ENCODE assay signal across 21 mouse cellular contexts in the genomic region with DNA sequence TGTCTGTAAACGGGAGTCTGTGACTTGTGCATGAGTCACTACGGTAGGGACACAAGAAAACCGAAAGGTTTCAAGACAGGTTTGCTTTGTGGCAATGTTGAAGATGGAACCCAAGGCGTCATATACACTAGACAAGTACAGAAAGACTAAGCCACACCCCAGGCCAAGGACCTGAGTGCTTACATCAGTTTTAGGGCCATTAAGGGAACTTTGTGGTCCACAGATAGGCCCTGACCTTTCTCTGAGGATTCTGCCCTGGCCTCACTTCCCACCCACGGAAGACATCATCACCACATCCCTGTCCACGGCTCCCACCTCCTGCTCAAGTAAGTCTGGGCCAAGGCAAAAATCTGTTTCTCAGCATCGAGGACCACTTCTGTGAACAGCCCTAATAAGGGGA. TPM values are rescaled to one million over a fixed set of nuclear protein-coding genes. Genes with fewer than 3 reads are reported as not detected.
DNase-seq lines count a peak whose midpoint lies in the region; ATAC-seq lines count a peak whose summit lies in the region.
"Had no signal": no experiment of that assay in that cellular context is flagged by ENCODE, and none has a peak within 500 bp of the region (broad histone marks: within the 10 kb centered on the region; RNA-seq: fewer than 3 reads in every experiment).

No protein-coding gene starts in this region.

- ATAC-seq in midbrain, embryonic 11.5 days (ENCODE audit: low FRiP score): no peak
- ATAC-seq in megakaryocyte, adult 5-6 weeks (ENCODE audit: poor library complexity, severe bottlenecking): peak; percentile 22; the same call in 1 of the 2 replicates
- peak; percentile 90 for ATAC-seq in monocyte, adult 5-6 weeks (replicated peaks; ENCODE audit: insufficient number of reproducible peaks, low FRiP score, low TSS enrichment, poor library complexity, severe bottlenecking)
- ATAC-seq: activated CD4-positive, CD25-positive, alpha-beta regulatory T cell, adult 4 months; CD4-positive, CD25-positive, alpha-beta regulatory T cell, adult 4 months; Patski had no signal

- no peak overlapping the region for H3K9ac ChIP-seq in midbrain, embryonic 11.5 days (ENCODE audit: low read length)

- no peak overlapping the region for H3K4me3 ChIP-seq in midbrain, embryonic 11.5 days (ENCODE audit: low read depth, low read length)
- H3K4me3 ChIP-seq in midbrain, embryonic 10.5 days: no peak overlapping the region
- H3K4me3 ChIP-seq in embryonic facial prominence, embryonic 10.5 days: no peak overlapping the region

- H3K4me2 ChIP-seq in midbrain, embryonic 11.5 days: no peak overlapping the region

- DNase-seq in midbrain, embryonic 11.5 days (ENCODE audit: low spot score, missing footprints): peak; percentile 71
- DNase-seq in midbrain, embryonic 10.5 days (ENCODE audit: low spot score): no peak
- DNase-seq in embryo, embryonic 9.5 days (ENCODE audit: extremely low spot score): no peak
- no peak for DNase-seq in embryonic facial prominence, embryonic 10.5 days (ENCODE audit: low spot score)
- DNase-seq: adrenal gland, adult 2 months; adrenal gland, adult 8-10 months; adrenal gland, postnatal 10 days; adrenal gland, postnatal 14 days; adrenal gland, postnatal 25 days; adrenal gland, postnatal 36 days; B cell, adult 2 months; cerebellum, adult 11 months; cerebellum, adult 11-12 months; cerebellum, adult 18-20 months had no signal

- no peaks in the 10 kb centered on the region for H3K9me3 ChIP-seq in midbrain, embryonic 11.5 days (ENCODE audit: control insufficient read depth, low read length)
- H3K9me3 ChIP-seq in midbrain, embryonic 10.5 days (replicated peaks): no peaks in the 10 kb centered on the region
- H3K9me3 ChIP-seq in embryonic facial prominence, embryonic 10.5 days: no peaks in the 10 kb centered on the region
- H3K9me3 ChIP-seq: G1E had no signal

- no peak overlapping the region for H3K27ac ChIP-seq in midbrain, embryonic 11.5 days (ENCODE audit: low read depth, low read length)
- H3K27ac ChIP-seq in midbrain, embryonic 10.5 days (replicated peaks): no peak overlapping the region
- no peak overlapping the region for H3K27ac ChIP-seq in embryonic facial prominence, embryonic 10.5 days (replicated peaks)

- H3K4me1 ChIP-seq in midbrain, embryonic 11.5 days (ENCODE audit: control insufficient read depth, insufficient read depth, low read length): no peaks in the 10 kb centered on the region
- H3K4me1 ChIP-seq in midbrain, embryonic 10.5 days: peaks cover 6% of the 10 kb centered on the region
- H3K4me1 ChIP-seq in embryonic facial prominence, embryonic 10.5 days: peaks cover 7% of the 10 kb centered on the region; the same call in 1 of the 2 replicates

- no peaks in the 10 kb centered on the region for H3K36me3 ChIP-seq in midbrain, embryonic 11.5 days (ENCODE audit: control insufficient read depth, insufficient read depth, low read length)
- no peaks in the 10 kb centered on the region for H3K36me3 ChIP-seq in midbrain, embryonic 10.5 days
- H3K36me3 ChIP-seq in embryonic facial prominence, embryonic 10.5 days (replicated peaks): no peaks in the 10 kb centered on the region
- H3K36me3 ChIP-seq: G1E had no signal

- 92% methylated on average over 7 of the region's 7 CpGs for WGBS in midbrain, embryonic 11.5 days
- 87% methylated on average over 7 of the region's 7 CpGs for WGBS in midbrain, embryonic 10.5 days
- 91% methylated on average over 7 of the region's 7 CpGs for WGBS in embryonic facial prominence, embryonic 10.5 days

- H3K27me3 ChIP-seq in midbrain, embryonic 11.5 days (ENCODE audit: control insufficient read depth, insufficient read depth, low read length): no peaks in the 10 kb centered on the region
- H3K27me3 ChIP-seq in midbrain, embryonic 10.5 days (ENCODE audit: low read depth, poor library complexity, severe bottlenecking): no peaks in the 10 kb centered on the region
- 0 out of 2 replicates have a peak, but pooled peaks cover 4% of the 10 kb centered on the region for H3K27me3 ChIP-seq in embryonic facial prominence, embryonic 10.5 days (replicated peaks; ENCODE audit: low read depth, poor library complexity, severe bottlenecking)
- H3K27me3 ChIP-seq: CH12.LX, Patski had no signal

RNA-seq across cellular contexts. Expression of a gene that starts 27.1 kb away (rescaled TPM):
- 40.4 and 43.5 TPM in 2 replicates for polyA plus RNA-seq in midbrain, embryonic 11.5 days (2014; fragmentation: Nextera tagmentation; extraction: Ambion mirVana)
- polyA plus RNA-seq in midbrain, embryonic 10.5 days (2016; fragmentation: Nextera tagmentation; extraction: Ambion mirVana): 35.0 and 36.8 TPM in 2 replicates
- total RNA-seq in megakaryocyte, adult 5-6 weeks (2015): 143 and 146 TPM in 2 replicates
- total RNA-seq in megakaryocyte, adult 5-6 weeks (2017): 105 and 124 TPM in 2 replicates
- 267 to 321 TPM (median 302 TPM) in 3 replicates for total RNA-seq in monocyte, adult 5-6 weeks (2017)
- 39.9 and 43.0 TPM in 2 replicates for polyA plus RNA-seq in embryonic facial prominence, embryonic 10.5 days (2016; fragmentation: Nextera tagmentation; extraction: Ambion mirVana)
